Mouse (Mus musculus): ENCODE measurements around the gene Il10rb.
A peak's percentile ranks its signal among the peaks of the same experiment; 100 is the strongest.

Il10rb gene

GRCm38 (mm10) chr16:91452363-91452896 lies 46.5 kb downstream of the Il10rb start:
- no peak for DNase-seq

- no peak for DNase-seq
Measured at GRCm38 (mm10) chr16:91455868-91456267, 49.9 kb downstream of the Il10rb start.

- DNase-seq: no peak
Measured at GRCm38 (mm10) chr16:91458301-91458746, 52.4 kb downstream of the Il10rb start.

GRCm38 (mm10) chr16:91458976-91459375 lies 53.0 kb downstream of the Il10rb start:
- DNase-seq: no peak

- no peak for DNase-seq
Measured at GRCm38 (mm10) chr16:91459396-91459795, 53.4 kb downstream of the Il10rb start.

- DNase-seq: no peak
Measured at GRCm38 (mm10) chr16:91459841-91460370, 53.9 kb downstream of the Il10rb start.

GRCm38 (mm10) chr16:91461066-91461638 lies 55.2 kb downstream of the Il10rb start:
- no peak for DNase-seq

GRCm38 (mm10) chr16:91461773-91462181 lies 55.8 kb downstream of the Il10rb start:
- DNase-seq: no peak

- DNase-seq: peak; percentile 81
Measured at GRCm38 (mm10) chr16:91462644-91463043, 56.7 kb downstream of the Il10rb start.

GRCm38 (mm10) chr16:91463400-91463799 lies 57.4 kb downstream of the Il10rb start:
- DNase-seq: no peak

- no peak for DNase-seq
Measured at GRCm38 (mm10) chr16:91463836-91464400, 58.0 kb downstream of the Il10rb start.

- DNase-seq: peak; percentile 85
Measured at GRCm38 (mm10) chr16:91464594-91465504, 58.9 kb downstream of the Il10rb start.

GRCm38 (mm10) chr16:91465505-91466240 lies 59.7 kb downstream of the Il10rb start:
- DNase-seq: no peak

- no peak for DNase-seq
Measured at GRCm38 (mm10) chr16:91466566-91466965, 60.6 kb downstream of the Il10rb start.

GRCm38 (mm10) chr16:91470470-91470869 lies 64.5 kb downstream of the Il10rb start:
- no peak for DNase-seq

- DNase-seq: no peak
Measured at GRCm38 (mm10) chr16:91471481-91471880, 65.5 kb downstream of the Il10rb start.
